Mouse (Mus musculus): Measurements from ENCODE around the gene Shoc2. TPM values are rescaled to one million over a fixed set of nuclear protein-coding genes. Genes with fewer than 3 reads are reported as not detected.

Shoc2 gene
- polyA plus RNA-seq, 1 experiment from 2014 or later = 41.7 TPM

DNA sequence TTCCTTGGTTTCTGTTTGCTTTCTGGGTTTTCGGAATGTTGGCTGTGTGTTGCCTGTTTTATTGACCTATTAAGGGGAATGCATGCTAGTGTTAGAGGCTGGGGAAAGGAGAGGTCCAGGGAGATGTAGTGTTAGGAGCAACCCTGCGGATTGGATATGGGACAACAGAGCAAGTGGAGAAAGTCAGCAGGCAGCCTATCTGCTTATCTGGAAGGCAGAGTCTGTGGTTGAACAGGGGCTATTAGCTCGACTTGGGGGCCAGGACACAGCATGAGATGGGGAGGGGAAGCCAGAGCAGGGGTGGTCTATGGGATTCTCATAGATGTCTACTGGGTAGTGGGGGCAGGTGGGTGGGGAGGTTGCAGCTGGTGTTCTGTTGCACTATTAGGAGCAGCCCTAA is 37.9 kb downstream of the Shoc2 start:
- H3K9ac ChIP-seq (replicated peaks) = no peak overlapping the region
- peaks cover 4% of the 10 kb centered on the region; the same call in 1 of the 2 replicates for H3K36me3 ChIP-seq
- peaks cover 2% of the 10 kb centered on the region; the same call in 1 of the 2 replicates for H3K9me3 ChIP-seq
- no peak for ATAC-seq (ENCODE audit: insufficient number of reproducible peaks, insufficient read depth, low FRiP score, low TSS enrichment, low read depth)
- H3K4me1 ChIP-seq (replicated peaks) = peaks cover 5% of the 10 kb centered on the region
- no peaks in the 10 kb centered on the region for H3K27me3 ChIP-seq
- no peak overlapping the region for H3K4me3 ChIP-seq (replicated peaks)
- H3K27ac ChIP-seq = no peak overlapping the region
- WGBS = 43% methylated on average over 3 of the region's 3 CpGs
- H3K4me2 ChIP-seq = no peak overlapping the region

DNA sequence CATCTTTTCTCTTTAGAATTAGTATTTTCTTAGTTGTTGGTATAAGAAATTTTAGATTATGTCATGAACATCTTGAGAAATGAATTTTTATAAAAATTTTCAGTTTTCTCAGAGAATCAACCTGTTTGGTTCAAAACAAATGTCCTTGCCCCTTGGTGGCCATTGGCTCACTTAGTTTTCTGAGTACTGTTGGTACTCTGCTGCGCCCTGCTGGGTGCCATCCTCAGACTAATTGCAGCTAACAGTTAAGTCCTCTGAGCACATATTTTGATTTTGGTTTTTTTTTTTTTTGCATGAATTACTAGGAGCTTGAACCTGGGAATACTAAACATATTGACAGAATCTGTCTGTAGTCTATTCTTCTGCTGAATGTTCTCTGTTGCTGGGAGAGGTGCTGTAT is 39.2 kb downstream of the Shoc2 start:
- H3K9me3 ChIP-seq = no peaks in the 10 kb centered on the region; the same call in 1 of the 2 replicates
- WGBS = 100% methylated on average over 1 of the region's 1 CpGs

DNA sequence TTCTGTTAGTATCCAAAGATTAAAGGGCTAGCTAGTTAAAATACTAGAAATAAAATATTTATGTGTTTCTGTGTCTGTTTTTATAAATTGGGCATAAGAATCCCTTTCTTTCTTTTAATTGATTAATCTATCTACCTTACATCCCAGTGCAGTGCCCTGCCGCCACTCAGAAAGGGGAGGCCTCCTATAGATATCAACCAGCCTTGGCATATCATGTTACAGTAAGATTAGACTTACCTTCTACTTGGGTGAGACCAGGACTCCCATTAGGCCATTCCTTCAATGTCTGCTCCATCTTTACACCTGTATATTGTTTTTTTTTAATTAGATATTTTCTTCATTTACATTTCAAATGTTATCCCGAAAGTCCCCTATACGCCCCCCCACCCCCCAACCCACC is 40.5 kb downstream of the Shoc2 start:
- Histone ChIP-seq H3K9me3 (no peaks in the 10 kb centered on the region), H3K4me2 (no peak overlapping the region), H3K27me3 (no peaks in the 10 kb centered on the region), H3K27ac (no peak overlapping the region), H3K4me3 (replicated peaks) (no peak overlapping the region), H3K9ac (replicated peaks) (no peak overlapping the region), H3K4me1 (replicated peaks) (peaks cover 5% of the 10 kb centered on the region), H3K36me3 (peaks cover 17% of the 10 kb centered on the region; the same call in 1 of the 2 replicates)
- 95% methylated on average over 3 of the region's 3 CpGs for WGBS
- ATAC-seq (ENCODE audit: insufficient number of reproducible peaks, insufficient read depth, low FRiP score, low TSS enrichment, low read depth) = no peak

More for the DNA sequence above, 39.2 kb downstream of the Shoc2 start:
- Histone ChIP-seq H3K27ac (no peak overlapping the region), H3K27me3 (no peaks in the 10 kb centered on the region), H3K4me3 (replicated peaks) (no peak overlapping the region), H3K4me2 (no peak overlapping the region), H3K36me3 (peaks cover 14% of the 10 kb centered on the region; the same call in 1 of the 2 replicates), H3K9ac (replicated peaks) (no peak overlapping the region), H3K4me1 (replicated peaks) (peaks cover 5% of the 10 kb centered on the region)
- ATAC-seq (ENCODE audit: insufficient number of reproducible peaks, insufficient read depth, low FRiP score, low TSS enrichment, low read depth) = no peak

DNA sequence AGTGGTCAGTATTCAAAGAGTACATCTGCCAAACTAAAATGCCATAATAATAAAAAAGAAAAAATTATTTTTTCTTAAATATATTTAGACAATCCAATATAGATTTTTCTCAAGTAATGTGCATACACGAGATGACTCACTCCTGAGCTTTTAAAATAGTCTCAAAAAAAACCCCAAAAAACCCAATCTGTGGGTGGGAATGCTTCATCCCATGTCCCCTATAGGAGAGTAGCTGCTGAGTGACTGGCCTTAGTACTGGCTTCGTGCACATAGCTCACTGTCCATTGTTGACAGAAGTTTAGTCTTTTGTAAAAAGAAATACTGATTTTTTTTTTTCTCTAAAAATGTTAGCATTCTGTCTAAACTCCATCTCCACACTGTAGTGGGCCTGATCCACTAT is 46.4 kb downstream of the Shoc2 start:
- Histone ChIP-seq H3K36me3 (peaks cover 21% of the 10 kb centered on the region; the same call in 1 of the 2 replicates), H3K27ac (no peak overlapping the region), H3K9me3 (no peaks in the 10 kb centered on the region), H3K4me2 (no peak overlapping the region), H3K4me1 (replicated peaks) (0 out of 2 replicates have a peak, but pooled peaks cover 2% of the 10 kb centered on the region), H3K4me3 (replicated peaks) (no peak overlapping the region), H3K27me3 (no peaks in the 10 kb centered on the region), H3K9ac (replicated peaks) (no peak overlapping the region)
- no peak for ATAC-seq (ENCODE audit: insufficient number of reproducible peaks, insufficient read depth, low FRiP score, low TSS enrichment, low read depth)
- whole genome bisulfite sequencing = 93% methylated on average over 2 of the region's 2 CpGs

DNA sequence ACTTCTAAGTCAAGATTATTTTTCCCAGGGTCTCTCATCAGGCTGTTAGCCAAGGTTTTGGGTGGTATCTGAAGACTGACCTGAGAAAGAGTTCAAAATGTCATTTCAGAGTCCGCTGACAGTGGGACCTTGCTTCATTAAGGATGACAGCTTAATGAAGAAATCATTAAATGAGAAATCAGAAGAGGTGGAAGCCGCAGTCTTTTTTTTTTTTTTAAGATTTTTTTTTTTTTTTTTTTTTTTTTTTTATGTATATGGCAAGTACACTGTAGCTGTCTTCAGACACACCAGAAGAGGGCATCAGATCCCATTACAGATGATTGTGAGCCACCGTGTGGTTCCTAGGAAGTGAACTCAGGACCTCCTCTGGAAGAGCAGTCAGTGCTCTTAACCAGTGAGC is 49.8 kb downstream of the Shoc2 start:
- H3K27ac ChIP-seq = no peak overlapping the region
- H3K4me2 ChIP-seq = no peak overlapping the region
- H3K4me1 ChIP-seq (replicated peaks) = peaks cover 10% of the 10 kb centered on the region
- H3K36me3 ChIP-seq = peaks cover 6% of the 10 kb centered on the region; the same call in 1 of the 2 replicates
- WGBS = 79% methylated on average over 3 of the region's 3 CpGs
- H3K27me3 ChIP-seq = no peaks in the 10 kb centered on the region
- no peak overlapping the region for H3K9ac ChIP-seq (replicated peaks)
- no peak overlapping the region for H3K4me3 ChIP-seq (replicated peaks)
- ATAC-seq (ENCODE audit: insufficient number of reproducible peaks, insufficient read depth, low FRiP score, low TSS enrichment, low read depth) = no peak
- H3K9me3 ChIP-seq = no peaks in the 10 kb centered on the region

DNA sequence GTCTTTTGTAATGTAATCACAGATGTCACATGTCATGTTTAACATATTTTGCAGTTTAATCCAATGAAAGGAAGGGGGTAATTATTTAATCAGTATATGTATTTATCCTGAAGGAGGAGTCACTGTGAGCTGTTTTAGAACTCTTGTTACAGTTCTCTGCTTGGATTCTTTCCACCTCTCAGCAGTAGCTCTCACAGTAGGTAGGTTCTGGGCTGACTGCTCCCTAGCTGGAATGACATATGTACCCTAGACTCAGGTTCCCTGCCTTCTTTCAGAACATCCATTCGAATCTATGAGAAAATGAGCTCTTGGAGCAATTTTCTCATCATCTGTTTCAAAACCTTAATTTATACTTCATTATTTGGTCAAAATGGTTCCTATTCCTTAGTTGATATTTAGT is 50.2 kb downstream of the Shoc2 start:
- H3K4me3 ChIP-seq (replicated peaks) = no peak overlapping the region
- no peaks in the 10 kb centered on the region for H3K9me3 ChIP-seq
- WGBS = 83% methylated on average over 1 of the region's 1 CpGs
- no peak overlapping the region for H3K4me2 ChIP-seq
- no peak overlapping the region for H3K9ac ChIP-seq (replicated peaks)
- H3K36me3 ChIP-seq = 0 out of 2 replicates have a peak, but pooled peaks cover 4% of the 10 kb centered on the region
- peaks cover 12% of the 10 kb centered on the region for H3K4me1 ChIP-seq (replicated peaks)
- no peaks in the 10 kb centered on the region for H3K27me3 ChIP-seq
- no peak for ATAC-seq (ENCODE audit: insufficient number of reproducible peaks, insufficient read depth, low FRiP score, low TSS enrichment, low read depth)
- H3K27ac ChIP-seq = no peak overlapping the region

DNA sequence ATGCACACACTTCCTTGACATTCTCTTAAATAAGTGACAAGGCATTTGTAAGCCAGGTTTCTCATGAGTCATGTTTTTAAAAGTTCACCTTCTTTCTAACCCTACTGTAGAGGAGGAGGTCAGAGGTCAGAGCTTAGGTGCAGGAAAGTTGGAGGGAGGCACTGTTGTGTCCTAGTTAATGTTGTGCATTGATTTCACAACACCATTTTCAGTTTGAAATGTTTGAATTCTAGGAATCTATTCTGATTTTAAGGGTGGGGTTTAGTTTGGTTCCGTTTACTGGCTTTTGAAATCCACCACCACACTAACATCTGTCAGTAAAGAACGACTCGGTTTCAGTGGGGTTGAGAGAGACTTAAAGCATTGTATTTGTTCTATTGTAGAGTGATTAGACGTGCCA is 66.9 kb downstream of the Shoc2 start:
- no peaks in the 10 kb centered on the region; the same call in 1 of the 2 replicates for H3K4me1 ChIP-seq (replicated peaks)
- peaks cover 3% of the 10 kb centered on the region; the same call in 1 of the 2 replicates for H3K36me3 ChIP-seq
- no peak overlapping the region for H3K4me2 ChIP-seq
- ATAC-seq (ENCODE audit: insufficient number of reproducible peaks, insufficient read depth, low FRiP score, low TSS enrichment, low read depth) = no peak
- no peak overlapping the region for H3K9ac ChIP-seq (replicated peaks)
- no peaks in the 10 kb centered on the region for H3K27me3 ChIP-seq
- WGBS = 88% methylated on average over 4 of the region's 4 CpGs
- no peak overlapping the region for H3K4me3 ChIP-seq (replicated peaks)
- no peak overlapping the region for H3K27ac ChIP-seq
- H3K9me3 ChIP-seq = no peaks in the 10 kb centered on the region

DNA sequence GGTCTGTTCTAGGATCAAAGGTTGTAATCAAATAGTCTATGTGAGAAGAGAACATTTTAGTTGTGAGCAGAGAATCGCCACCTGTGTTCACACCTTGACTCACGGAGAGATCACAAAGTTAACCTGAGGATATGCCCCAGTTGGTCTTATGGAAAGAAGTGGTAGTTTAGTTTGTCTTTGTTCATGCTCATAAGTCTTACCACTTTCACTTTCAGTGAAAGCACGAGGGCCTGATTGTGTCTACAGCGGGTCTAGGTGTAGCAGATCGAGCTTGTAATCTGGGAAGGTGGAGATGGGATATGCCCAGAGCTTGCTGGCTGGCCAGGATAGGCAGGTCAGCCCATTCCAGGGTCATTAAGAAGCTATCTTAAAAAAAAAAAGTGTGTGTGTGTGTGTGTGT is 70.9 kb downstream of the Shoc2 start:
- H3K9me3 ChIP-seq = no peaks in the 10 kb centered on the region
- H3K9ac ChIP-seq (replicated peaks) = no peak overlapping the region
- H3K4me1 ChIP-seq (replicated peaks) = no peaks in the 10 kb centered on the region; the same call in 1 of the 2 replicates
- ATAC-seq (ENCODE audit: insufficient number of reproducible peaks, insufficient read depth, low FRiP score, low TSS enrichment, low read depth) = no peak
- H3K4me2 ChIP-seq = no peak overlapping the region
- no peak overlapping the region for H3K27ac ChIP-seq
- H3K4me3 ChIP-seq (replicated peaks) = no peak overlapping the region
- no peaks in the 10 kb centered on the region for H3K27me3 ChIP-seq
- H3K36me3 ChIP-seq = peaks cover 3% of the 10 kb centered on the region; the same call in 1 of the 2 replicates
- WGBS = 93% methylated on average over 5 of the region's 5 CpGs

DNA sequence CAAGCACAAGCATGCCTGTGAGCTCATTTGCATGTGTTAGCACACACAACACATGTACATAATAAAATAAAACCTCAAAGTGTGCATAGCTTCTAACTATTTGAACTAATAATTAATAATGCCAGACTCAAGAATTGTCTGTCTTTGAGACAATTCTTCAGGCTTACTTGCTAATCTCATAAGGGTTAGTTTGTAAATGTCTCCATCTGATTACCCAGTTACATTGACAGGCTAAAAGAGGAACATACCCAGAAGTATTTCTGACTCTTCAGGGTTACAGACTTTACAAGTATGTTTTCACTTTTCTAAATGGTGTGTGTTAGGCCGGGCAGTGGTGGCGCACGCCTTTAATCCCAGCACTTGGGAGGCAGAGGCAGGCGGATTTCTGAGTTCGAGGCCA is 71.4 kb downstream of the Shoc2 start:
- WGBS = 95% methylated on average over 5 of the region's 5 CpGs
- ATAC-seq (ENCODE audit: insufficient number of reproducible peaks, insufficient read depth, low FRiP score, low TSS enrichment, low read depth) = no peak
- H3K4me2 ChIP-seq = no peak overlapping the region
- H3K36me3 ChIP-seq = peaks cover 3% of the 10 kb centered on the region; the same call in 1 of the 2 replicates
- H3K9me3 ChIP-seq = no peaks in the 10 kb centered on the region
- no peaks in the 10 kb centered on the region for H3K27me3 ChIP-seq
- H3K4me3 ChIP-seq (replicated peaks) = no peak overlapping the region
- no peak overlapping the region for H3K9ac ChIP-seq (replicated peaks)
- no peaks in the 10 kb centered on the region for H3K4me1 ChIP-seq (replicated peaks)
- H3K27ac ChIP-seq = no peak overlapping the region

DNA sequence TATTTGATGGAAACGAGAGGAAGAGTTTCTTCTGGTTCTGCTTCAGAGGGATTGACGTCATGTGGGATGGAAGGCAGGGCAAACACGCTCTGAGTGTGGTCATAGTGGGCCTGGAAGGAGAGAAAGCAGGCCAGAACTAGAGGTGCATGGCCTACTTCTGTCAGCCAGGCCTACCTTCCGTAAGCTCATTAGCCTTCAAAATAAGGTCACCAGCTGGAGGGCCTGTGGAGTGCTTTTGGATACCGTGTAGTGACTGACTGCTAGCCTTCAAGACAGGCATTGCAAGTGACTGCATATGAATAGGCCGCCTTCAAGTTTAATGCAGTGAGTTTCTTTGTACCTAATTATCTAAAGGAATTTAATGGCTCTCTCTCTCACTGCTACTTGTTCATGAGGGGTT is 91.0 kb downstream of the Shoc2 start:
- Histone ChIP-seq H3K27me3 (no peaks in the 10 kb centered on the region), H3K36me3 (peaks cover 40% of the 10 kb centered on the region), H3K4me1 (replicated peaks) (no peaks in the 10 kb centered on the region), H3K4me2 (no peak overlapping the region), H3K27ac (no peak overlapping the region), H3K9ac (replicated peaks) (no peak overlapping the region), H3K4me3 (replicated peaks) (no peak overlapping the region), H3K9me3 (no peaks in the 10 kb centered on the region)
- WGBS = 88% methylated on average over 6 of the region's 6 CpGs
- ATAC-seq (ENCODE audit: insufficient number of reproducible peaks, insufficient read depth, low FRiP score, low TSS enrichment, low read depth) = no peak

DNA sequence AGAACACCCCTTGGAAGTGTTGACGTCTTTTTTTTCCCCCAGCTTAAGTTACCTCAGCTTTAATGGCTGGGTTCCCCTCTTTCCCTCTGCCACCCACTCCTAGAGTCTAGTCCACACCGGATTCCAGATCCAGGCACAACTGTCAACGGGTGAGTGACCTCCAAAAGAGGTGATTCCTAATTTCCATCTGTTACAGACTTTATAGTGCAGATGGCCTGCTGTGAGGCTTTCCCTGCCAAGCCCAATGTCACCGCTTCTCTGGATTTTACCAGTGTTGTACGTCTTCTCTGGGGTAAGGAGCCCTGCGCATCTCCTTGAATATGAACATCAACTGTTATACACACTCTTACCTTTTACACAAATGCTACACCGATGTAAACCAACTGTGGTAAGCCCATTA is 95.3 kb downstream of the Shoc2 start:
- Histone ChIP-seq H3K4me1 (replicated peaks) (no peaks in the 10 kb centered on the region; the same call in 1 of the 2 replicates), H3K4me3 (replicated peaks) (no peak overlapping the region), H3K27me3 (peaks cover 8% of the 10 kb centered on the region), H3K9me3 (no peaks in the 10 kb centered on the region), H3K27ac (no peak overlapping the region), H3K4me2 (no peak overlapping the region), H3K36me3 (peaks cover 17% of the 10 kb centered on the region; the same call in 1 of the 2 replicates), H3K9ac (replicated peaks) (no peak overlapping the region)
- WGBS = 66% methylated on average over 7 of the region's 7 CpGs
- no peak for ATAC-seq (ENCODE audit: insufficient number of reproducible peaks, insufficient read depth, low FRiP score, low TSS enrichment, low read depth)

DNA sequence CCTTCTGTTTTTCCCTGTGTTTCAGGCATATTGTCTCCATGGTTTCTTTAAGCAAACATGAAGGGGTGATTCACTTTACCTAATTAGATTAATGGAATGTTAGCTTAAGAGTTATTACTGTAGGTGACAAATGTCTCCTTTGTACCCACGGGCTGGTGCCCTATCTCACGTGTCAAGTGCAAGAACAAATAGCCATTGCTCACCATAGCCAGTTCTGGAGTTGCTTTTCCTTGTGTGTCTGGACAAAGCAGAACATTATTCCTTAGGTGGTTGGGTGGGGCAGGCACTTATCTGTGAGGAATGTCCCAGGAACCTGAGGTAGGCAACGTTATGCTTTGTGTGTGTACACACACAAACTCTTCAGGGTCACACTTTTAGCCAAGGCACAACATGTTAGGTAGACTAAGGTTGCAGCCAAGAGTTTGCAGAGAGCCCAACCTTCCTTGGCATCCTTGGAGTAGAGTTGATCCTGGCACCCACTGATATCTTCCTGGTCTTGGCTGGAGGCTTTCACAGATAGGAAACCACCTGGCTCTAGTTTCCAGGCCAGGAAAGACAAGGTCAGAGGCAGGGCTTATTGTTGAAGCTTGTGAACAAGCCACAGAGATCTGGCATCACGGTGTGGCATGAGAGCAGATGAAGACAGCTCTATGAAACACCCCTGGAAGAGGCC is 96.4 kb downstream of the Shoc2 start:
- Histone ChIP-seq H3K4me3 (replicated peaks) (no peak overlapping the region), H3K27me3 (peaks cover 18% of the 10 kb centered on the region), H3K27ac (no peak overlapping the region), H3K4me1 (replicated peaks) (peaks cover 3% of the 10 kb centered on the region), H3K4me2 (no peak overlapping the region), H3K9me3 (no peaks in the 10 kb centered on the region), H3K36me3 (peaks cover 8% of the 10 kb centered on the region; the same call in 1 of the 2 replicates), H3K9ac (replicated peaks) (no peak overlapping the region)
- ATAC-seq (ENCODE audit: insufficient number of reproducible peaks, insufficient read depth, low FRiP score, low TSS enrichment, low read depth) = no peak
- 63% methylated on average over 4 of the region's 4 CpGs for WGBS

All from limb, embryonic 12.5 days (tissue).